Mouse (Mus musculus) urinary bladder, postnatal 25 days (tissue): ENCODE measurements at regions not wholly inside any gene's neighbourhood (a gene's known extent, or its start where the extent isn't known, plus 50 kb on each side); places are given as distances from the start of the nearest gene placed in this dataset.

ENCODE experiments used
- DNase-seq: peaks from one replicate; pipeline ENCODE4 v3.0.0; 2022; ENCODE audit warnings: low spot score

DNA sequence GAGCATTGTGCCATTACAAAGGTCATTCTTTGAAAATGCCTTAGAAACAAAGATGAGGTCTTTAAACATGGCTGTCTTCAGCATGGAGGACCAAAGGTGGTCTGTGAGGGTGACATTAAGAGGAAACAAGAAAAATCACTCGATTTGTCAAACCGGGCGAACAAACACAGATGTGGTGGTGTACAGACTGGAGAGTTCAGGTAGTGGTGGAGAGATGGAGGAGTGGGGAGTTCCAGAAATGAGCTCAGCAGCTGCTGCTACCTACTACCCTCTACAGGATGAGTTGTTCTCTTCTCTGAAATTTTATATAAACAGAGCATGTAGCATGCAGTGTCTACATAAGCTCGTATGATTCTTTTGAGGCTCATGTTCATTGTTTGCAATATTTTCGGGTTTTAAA, 215.6 kb downstream of the Cog6 start:
- DNase-seq = no peak

DNA sequence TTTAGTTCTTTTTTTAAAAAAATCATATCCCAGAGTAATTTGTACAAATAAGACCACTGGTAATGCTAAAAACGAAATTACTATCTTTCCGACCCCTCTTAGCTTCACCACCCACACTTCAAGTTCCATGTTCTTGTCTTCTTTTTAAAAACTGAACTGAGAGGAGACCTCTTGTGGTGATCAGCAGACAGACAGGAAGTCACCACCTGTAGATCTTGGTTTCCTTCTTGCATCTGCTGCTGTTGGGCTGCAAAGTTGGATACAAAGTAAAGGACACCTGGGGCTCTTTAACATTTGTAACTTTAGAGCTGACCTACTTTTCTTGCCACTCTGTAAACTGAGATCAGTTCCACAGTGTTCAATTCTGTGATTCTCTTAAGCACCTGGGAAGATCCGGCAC, 216.4 kb downstream of the Cog6 start:
- DNase-seq = no peak

DNA sequence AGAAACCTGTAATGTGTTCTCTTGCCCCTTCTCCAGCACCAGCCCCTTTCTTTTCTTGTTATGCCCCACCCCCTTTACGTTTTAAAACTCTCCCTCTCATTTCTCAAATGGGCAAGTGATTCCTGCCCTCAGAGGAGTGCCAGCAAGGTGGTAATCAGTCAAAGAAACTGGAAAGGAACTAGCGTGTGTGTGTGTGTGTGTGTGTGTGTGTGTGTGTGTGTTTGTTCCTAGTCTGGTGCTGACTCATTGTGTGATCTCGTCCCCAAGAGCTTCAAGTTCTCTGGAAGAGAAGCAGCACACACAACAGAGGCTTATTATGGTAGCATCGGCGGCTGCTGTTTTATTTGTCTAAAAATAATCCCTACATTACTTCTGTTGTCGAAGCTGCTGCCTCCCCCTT, 219.2 kb downstream of the Cog6 start:
- DNase-seq = no peak

DNA sequence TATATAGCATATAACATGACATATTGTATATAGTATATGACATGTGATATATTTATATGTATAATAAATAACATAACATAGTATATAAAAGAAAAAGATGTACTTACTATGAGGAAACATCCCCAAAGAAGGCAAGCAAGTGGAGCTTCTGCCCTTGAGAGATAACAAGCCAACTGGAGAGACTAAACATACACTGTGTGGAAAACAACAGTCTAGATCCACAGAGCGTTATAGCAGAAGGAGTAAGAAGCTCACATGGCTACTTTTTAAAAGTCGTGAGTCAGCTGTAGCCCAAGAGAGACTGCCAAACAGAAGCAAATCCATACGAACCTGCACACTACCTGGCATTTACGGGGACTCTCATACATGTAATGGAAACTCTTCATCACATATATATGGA, 219.9 kb downstream of the Cog6 start:
- no peak for DNase-seq

DNA sequence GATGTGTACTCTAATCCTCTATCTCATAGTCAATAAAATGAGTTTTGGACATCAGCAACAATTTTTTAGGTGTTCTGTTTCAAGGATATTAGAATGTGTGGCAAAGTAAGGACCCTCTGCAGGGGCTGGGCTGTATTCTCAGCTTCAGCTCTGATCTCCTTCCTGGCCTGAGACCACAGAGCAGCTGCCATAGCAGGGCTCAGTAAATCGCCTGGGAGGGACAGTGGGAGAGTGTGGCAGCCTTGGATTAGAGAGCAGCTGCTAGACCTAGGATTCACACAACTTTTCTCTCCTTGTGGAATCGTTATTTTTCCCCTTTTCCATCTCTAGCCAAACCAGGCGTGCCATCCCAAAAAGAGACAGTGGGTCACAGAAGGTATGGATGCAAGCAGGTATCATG, 222.8 kb downstream of the Cog6 start:
- DNase-seq = no peak

DNA sequence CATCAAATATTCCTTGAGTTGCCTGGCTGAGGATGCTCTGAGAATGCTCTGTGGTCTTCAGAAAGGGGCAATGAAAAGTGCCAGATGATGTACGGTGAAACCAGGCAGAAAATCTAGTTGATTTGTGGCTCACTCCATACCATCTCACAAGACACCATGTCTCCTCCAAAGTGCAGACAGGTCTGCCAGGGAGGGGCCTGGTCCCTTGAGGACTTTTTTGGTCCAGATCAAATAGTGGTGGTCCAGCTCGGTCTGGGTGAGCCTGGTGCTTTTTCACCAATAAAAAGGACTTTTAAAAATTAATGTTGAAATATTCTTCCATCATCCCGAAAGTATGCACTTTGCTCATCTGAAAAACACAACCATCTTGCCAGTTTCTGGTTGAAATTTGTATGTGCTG, 224.2 kb downstream of the Cog6 start:
- no peak for DNase-seq

DNA sequence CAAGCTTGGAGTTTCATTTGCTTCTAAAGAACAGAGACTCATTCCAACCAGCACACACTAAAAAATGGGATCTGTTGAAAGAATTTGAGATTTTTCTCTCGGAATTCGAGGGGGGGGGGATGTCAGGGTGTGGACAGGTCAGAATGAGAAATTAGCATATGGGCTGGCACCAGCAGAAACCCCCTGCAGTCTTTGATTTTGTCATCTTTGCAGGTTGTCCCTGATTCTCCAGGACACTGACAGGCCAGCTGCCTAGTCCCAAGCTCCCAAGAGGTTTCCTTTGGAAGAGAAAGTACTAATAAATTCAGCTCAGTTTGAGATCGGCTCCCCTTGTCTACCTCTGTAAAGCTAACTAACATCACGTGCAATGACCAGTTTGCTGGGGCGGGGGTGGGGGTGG, 224.9 kb downstream of the Cog6 start:
- DNase-seq = no peak

DNA sequence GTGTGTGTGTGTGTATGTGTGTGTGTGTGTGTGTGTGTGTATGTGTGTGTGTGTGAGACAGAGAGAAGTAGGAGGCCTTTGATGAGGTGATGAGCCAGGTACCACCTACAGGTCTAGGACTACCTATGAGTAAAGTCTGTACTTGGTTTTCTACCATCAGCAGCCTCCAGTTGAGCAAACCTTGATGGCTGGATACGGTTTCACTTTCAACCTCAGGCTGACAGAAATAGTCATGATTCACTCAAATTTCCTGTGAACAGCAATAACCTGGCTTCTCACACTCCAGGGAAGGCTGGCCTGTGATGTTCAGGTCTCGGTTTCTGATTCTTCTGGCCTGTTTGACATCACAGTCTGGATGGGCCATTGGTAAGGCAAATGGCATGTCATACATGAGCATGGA, 226.1 kb downstream of the Cog6 start:
- no peak for DNase-seq

DNA sequence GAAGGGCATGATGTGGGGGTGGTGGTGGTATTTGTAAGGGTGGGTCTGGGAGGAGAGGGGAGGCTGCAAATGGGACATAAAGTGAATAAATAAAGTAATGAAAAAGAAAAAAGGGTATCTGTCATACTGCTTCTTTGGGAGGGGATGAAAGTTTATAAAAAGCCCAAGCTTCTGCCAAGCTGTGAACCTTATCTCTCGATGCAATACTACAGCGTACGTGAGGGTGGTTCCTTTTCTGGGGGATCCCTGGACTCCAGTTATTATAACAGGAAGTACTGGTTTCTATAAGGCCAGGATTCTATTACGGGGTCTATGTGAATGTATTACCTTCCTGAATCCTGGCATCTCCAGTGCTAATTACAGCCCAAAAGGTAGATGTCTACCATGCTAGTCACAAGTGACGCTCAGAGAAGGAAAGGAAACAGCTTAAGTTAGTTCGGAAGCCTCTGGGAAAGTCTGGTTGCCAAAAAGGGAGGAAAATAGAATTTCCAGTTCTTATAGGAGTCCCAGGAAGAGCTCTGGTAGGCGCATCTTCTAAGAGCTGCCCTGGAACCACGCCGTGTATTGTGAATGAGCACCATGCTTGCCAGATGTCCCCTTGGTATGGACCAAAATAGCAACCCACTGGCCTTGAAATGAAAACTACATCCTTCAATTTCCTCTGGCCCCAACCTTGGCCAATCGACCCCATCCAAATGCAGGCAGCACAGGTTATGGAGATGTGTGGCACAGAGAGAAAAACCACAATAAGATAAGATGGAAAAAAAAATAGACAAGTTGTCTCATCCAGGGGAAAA, 228.9 kb downstream of the Cog6 start:
- no peak for DNase-seq

DNA sequence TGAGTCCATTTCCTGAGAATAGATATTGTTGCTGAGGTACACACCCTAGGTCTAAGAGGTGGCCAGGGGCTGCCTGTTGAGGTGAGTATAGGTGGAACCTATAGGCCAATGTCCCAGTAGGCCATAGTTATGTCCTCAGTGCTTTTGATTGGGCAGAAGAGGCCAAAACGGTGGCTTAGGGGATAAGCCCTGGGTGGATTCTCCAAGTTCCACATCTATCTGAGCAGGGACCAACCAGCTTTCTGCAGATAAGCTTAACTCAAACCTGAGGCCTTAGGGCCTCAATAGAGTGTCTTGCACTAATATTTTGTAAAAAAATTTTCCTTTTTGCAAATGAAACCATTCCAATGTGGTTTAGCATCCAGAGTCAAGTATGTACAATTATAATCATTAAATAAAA, 231.4 kb downstream of the Cog6 start:
- no peak for DNase-seq

DNA sequence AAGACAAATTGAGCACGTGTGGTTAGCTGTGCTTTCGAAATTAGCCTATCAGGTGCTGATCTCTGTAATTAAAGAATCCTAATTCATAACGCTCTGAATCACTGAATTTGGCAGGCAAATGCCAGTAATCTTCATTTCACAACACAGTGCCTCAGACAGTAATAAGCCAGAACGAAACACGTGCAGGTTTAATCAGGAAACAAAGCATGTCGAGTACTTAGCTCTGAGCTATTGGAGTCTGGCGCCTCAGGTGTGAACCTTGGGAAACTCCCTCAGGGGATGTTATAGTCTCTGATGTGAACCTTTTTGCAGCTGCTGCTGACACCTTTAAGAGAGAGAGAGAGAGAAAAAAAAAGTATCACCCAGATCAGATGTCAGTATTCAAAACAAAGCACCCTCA, 232.6 kb downstream of the Cog6 start:
- no peak for DNase-seq

DNA sequence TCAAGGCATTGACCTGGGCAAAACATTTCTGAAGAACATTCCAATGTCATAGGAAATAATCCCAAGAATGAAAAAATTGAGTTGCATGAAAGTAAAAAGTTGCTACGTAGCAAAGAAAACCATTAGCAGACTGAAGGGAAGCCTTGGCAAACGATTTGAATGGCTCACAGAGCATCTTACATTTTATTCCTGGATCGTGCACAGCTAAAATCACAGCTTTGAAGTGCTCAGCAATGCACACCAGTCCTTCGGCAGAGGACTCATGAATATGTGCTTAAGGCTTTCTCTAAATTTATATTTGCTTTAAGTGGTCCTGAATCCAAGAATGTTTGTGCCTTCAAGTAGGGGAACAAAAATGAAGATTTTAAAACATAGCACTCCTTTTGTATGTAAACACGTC, 234.5 kb downstream of the Cog6 start:
- no peak for DNase-seq

DNA sequence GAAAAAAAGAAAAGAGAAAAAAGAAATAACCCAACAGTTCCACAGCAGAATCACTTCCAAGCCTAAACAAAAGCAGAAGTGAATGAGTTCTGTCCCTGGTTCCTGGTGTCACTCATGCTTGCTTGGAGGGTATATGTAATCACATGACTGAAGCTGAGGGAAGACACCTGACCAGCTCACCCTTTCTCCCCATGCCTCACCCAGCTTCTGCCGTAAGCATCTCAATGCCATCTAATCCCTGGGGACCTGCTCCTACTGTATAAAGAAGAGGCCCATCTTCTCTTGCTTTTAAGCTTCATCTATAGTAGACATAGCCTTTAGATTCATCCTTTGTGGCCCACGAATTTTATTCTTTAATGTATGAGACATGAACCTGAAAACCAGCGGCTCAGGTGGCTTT, 235.5 kb downstream of the Cog6 start:
- no peak for DNase-seq

DNA sequence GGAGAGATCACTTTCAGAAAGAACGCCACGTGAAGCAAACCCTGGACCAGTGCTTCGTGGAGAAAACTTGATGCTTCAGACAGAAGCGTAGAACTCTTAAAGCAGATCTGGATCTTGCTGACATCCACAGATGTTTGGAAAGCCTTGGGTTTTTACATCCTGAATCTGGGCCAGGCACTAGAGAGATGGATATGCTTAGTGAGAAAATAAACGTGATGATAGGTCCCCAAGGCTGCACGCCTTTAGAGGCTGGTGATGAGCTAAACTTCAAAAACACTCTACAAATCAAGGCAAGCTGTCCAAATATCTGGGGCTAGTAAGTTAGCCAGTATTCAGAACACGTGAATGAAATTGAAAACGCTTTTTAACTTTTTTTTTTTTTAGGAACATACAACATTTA, 236.7 kb downstream of the Cog6 start:
- no peak for DNase-seq

DNA sequence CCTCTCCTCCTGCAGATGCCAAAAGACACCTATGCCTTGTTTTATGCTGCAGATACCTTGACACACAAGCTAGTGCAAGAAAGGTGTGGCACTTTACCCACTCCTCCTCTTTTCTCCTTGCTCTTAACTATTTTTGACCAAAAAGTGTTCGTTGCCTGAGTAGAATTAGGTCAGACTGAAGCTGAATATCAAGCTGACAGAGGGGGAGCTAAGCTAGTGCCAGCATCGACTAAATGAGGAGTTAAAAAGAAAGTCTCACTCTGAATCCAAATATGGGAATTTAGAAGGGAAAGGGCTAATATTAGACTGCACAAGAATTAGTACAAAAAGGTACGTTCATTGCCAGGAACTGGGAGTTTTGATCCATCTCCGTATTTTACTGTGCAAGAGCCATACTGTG, 241.2 kb downstream of the Cog6 start:
- no peak for DNase-seq

DNA sequence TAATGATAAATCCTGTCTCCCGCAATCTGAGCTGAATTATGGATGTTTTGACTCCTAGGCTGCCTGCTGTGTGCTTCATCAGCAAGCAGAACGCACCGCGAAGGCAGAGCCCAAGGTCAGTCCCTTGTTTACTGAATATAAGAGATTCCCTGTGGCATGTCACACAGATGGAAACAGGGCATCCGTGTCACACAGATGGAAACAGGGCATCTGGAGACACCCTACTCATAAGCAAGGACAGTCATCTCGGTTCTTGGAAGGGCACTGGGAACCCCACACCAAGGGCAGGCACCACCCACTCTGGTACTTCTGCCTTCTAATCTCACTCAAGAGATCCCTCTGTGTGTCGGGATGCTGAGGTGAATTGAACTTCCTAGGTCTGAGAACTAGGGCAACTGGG, 241.9 kb downstream of the Cog6 start:
- DNase-seq = no peak

DNA sequence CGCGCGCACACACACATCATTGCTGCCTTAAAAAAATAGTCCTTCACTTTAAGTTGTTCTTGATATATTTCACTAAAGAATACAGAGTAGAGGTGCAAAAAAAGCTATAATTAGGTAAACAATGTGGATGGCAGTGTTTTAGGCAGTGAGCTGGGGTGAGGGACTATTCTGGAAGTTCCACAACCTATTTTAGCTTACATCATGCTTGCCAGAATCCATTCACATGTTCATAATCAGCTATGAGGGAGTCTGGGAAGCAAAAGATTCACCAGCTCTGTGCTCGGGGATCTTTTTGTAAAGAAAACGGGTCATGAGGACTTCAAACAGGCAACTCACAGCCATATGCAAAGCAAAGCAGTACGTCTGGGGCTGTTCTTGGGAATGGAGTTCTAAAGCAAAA, 242.3 kb downstream of the Cog6 start:
- no peak for DNase-seq

DNA sequence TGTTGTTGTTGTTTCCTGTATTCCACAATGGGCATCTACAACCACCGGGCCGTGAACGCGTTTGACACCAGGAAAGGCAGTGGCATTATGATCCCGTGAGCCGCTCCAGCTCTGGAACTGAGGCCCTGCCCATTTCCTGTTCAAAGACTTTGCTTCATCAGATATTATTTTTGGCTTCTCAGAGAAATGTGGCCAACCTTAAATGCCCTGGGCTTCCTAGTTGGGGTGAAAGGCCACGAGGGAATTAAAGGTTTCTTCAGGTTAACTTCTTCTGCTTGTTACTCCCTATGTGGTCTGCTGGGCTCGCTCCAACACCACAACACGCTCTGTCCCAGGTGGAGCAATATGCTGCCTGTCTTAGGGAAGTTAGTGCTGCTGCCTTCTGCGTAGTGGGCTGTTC, 249.8 kb downstream of the Cog6 start:
- DNase-seq = no peak

DNA sequence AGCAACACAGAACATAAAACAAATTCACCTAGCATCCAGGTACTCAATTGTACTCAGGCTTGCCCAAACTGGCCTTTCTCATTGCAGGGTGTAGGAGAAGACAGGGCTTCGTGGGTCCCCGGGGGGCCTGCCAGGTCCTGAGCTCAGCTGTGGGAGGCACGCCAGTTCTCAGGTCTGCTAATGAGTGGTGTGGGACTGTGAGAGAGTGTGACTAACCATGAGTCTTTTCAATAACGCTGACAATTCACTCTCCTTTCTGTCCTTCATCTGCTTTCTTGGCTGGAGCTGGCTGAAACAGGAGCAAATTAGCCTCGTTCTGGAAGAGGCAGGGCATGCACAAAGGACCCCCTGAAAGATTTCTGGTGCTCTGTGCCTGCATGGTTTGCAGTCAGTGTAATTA, 250.2 kb downstream of the Cog6 start:
- DNase-seq = no peak

DNA sequence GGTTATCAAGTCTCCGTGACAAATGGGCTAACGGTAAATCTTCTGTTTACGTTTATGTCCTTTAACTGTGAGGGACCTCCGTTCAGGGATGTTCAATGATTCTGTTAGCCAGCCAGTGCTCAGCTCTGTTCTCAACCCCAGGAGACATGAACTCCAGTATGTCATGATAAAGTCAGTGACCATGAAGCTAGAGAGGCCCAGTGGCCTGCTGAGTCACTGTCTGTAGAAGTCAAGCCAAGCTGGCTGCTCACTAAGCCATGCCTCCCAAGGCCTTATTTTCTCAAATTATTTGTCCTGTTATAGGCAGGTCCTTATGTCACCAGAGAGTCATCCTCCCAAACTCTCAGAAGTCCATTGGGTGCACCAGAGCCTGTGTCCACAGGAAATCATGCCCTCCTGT, 252.9 kb downstream of the Cog6 start:
- no peak for DNase-seq

DNA sequence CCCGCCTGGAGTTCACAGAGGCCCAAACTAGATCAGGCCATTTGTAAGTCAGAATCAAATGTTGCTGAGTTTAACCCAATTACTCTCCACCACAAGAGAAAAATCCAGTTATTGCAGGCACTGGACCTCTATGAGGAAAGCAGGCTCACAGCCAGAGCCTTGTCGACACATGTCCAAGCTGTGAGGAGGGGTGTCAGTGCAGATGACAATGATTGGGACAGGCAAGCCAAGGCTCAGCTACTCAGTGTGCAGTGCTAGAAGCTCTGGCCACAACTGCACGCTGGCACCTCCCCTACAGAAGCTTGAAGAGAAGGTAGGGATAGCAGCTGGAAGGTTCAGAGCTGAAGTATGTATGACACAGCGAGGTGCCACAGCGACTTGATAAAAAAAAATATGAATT, 253.4 kb downstream of the Cog6 start:
- DNase-seq = no peak

DNA sequence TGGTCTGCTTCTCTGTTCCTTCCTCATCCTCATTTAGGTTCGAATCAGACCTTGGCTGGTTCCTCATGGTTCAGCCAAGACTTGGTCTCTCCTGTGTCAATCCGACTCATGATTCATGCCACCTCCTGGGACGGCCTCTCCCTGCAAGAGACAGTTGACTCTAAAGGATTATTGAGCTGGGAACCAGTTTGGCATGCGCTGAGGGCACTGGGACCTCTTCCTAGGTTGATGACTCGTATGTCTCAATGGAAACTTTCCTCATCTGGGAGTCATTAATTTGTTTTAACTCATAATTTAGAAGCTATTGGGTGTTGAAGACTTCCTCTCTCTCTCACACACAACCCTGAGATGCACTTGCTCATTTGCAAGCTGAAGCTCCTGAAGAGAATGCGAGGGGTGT, 254.5 kb downstream of the Cog6 start:
- DNase-seq = no peak

DNA sequence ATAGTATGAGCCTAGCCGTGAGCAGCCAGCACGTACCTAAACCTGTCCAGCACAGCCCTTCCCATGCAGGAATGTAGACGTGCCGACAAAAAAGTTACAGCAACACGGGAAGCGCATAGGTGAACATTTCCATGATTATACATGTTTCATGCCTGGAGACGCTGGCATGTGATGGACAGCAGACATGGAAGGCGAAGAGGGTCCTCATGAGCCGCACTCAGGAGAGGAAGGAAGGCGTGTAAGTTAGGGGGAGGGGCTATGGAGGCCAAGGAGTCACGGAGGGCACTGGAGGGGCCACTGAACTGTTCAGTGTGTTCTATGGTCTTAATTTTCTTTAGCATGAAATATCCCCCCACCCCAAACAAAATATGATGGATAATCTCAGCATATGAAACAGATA, 257.2 kb downstream of the Cog6 start:
- no peak for DNase-seq

DNA sequence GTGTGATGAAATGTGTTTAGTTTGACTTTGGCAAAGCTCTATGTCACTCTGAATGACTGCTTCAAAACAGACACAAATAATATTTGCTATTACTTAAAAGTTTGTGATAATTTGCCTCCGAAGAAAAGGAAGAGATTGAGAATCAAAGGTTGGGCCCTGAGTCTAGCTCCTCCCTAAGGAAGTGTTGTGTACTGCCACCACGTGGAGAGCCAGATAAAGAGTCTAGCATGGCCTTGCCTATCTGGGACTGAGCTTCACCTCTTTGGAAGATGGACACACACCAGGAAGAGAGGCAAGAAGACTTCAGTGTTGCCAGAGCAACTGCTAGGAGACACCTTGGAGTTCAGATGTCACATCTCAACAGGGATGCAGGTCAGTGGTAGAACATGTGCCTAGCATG, 258.5 kb downstream of the Cog6 start:
- DNase-seq = peak; percentile 26

DNA sequence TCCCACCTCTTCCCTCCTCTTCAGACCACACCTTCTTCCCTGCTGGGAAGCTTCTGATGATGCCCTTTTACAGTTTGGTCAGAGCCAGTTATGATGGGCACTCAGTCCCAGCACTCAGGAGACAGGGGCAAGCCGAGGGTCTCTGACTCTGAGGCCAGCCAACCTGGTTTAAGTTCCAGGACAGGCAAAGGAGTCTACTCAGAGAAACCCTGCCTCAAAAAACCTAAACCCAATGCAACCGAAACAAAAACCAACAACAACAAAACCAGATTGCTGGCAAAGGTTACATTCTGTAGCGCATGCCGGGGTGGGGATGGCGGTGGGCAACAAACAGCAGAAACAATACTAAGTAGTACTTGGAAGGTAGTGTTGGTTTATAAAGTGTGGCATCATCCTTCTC, 260.2 kb downstream of the Cog6 start:
- no peak for DNase-seq
